Mouse (Mus musculus): ENCODE measurements around the gene Nkx6-2.

The Nkx6-2 gene

DNA sequence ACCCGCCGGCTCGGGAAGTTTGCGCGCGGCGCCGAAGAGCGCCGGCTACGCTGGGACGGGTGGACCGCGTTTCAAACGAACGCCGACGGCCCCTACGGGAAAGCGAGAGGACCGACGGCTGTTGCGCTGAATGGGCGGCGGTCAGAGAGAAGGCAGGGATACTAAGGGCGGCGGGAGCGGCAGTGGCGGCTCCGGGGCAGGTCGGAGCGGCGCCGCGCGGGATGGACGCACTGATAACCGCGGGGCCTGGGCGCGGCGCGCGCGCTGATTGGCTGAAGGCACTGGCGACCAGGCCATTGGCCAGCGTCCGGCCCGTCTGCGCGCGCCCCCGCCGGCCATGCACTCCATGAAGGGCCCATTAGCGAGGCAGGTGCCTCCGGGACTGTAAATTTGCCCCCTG is at the start of gene Nkx6-2:
TSS of gene Nkx6-2 (minus strand) at position 203 of the 400 bp plus-strand sequence.
- DNase-seq: peak; percentile 63 to 75

DNA sequence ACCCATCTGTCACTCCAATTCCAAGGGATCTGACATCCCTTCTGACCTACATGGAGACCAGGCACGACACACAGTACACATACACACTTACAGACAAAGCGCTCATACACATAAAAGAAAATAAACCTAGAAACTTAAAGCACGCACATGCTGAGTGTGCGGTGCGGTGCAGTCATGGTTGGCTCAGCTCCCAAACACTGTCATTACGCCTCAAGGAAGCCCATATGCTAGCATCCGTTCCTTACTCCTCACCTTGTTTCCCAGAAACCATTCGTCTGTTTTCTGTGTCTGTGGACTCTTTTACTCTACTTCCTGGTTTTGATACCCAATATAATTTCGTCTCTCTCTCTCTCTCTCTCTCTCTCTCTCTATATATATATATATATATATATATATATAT is 42.6 kb upstream of the Nkx6-2 start:
- no peak for DNase-seq

DNA sequence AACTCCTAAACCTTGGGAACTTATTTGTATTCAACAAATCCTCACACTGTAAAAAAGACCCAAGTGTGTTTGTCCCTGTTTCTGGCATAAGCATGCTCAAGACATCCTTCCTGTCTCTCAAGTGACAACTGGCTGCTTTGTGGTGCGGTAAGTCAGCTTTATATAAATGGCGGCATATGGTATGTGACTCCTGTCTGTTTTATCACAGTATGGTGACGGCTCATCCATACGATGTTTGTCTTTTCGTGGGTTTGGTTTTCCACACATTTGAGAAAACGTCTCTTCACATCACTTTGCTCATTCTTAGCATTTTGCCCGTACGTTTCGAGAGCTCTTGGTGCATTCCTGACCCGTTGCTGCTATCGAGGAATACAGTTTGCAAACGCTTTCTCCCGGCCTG is 40.0 kb upstream of the Nkx6-2 start:
- DNase-seq: no peak

DNA sequence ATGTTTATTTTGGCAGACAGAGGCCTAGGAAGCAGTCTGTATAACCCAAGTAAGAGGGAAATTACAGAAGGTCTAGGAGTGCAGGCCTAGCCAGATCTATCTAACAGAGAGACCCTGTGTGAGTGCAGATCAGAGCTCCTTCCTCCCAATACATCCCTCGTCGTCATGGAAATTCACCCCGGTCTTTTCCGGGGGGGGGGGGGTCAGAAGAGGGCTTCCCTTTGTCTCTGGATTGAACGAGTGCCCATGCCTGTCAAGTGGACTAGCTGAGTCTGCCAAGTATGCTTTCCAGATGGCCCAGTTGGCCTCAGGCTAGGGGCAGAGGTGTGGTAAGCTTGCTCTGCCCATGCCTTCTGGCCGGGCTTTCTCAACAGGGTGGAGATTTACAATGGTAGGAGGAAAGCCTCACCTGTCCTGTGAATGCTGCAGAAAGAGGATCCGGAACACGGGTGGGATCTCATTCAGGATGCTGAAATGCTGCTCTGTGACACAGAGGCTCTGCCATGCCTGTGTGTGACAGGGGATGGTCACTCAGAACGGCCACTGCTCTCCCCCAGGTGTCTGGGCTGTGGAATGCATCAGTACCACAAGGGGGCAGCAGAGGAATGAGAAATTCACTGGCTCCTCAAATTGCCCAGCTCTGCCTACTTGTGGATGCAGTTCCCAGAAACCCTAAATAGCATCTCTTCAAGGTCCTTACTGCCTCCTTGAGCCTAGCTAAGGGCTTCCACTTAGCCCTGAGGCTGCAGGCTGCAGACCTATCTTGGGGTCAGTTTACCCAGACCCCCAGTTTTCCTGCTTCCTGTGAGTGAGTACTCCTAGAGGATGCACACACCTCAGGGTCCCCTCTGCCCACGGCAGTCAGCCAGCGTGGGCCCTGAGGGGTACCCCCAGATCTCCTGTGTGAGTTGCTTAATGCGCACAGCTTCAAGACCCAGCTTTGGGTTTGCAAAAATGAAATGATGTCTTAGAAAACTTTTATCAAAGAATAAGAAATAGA is 33.5 kb upstream of the Nkx6-2 start:
- DNase-seq: peak; percentile 75 to 79

DNA sequence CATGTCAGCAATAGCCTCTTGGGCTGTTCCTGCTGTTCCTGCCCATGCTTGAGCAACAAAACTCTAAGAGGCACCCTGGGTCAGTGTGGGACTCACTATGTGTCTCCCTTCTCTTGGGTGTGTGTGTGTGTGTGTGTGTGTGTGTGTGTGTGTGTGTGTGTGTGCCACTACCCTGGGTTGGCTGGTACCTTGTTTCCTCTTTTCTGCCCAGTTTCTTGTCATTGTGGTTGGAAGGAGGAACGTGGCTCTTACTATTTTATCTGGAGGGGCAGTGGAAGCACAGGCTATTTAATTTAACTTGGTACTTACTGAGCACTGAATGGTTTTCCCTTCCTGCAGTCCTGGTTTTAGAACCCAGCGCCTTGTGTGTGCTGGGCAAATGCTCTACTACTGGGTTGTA is 27.7 kb upstream of the Nkx6-2 start:
- no peak for DNase-seq

DNA sequence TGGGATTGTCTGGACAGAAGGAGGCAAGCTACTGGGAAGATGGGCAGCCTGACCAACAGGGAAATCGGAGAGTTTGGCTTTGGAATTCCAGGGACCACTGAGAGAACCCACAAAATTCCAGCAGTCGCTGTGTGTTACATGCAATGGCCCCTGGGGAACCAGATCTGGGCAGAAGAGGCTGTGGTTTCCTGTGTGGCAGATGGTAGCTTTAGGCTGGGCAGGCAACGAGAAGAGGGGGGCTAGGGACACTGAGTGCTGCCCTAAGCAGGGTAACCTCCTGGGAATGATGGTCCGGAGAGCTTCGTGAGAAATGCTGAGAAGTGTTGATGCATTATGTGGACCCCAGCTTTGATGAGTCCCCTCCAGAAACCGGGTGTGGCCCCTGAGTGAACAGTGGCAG is 13.3 kb upstream of the Nkx6-2 start:
- DNase-seq: no peak

DNA sequence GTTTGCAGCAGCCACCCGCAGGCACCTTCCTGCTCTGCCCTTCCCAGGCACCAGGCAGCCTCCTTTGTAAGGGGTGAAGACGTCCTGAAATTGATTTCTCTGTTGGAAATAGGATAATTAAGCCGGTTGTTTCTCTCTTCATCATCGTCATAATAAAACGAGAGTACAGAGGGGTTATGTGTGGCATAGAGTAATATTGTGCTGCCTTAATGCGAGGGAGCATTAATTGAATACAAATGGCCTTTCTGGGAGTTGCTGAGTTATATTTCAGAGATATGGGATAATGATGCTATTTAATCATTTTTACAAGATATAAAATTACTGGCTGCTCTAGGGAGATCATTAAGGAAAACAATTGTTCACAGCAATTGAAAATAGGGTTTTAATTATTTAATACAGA is 12.7 kb upstream of the Nkx6-2 start:
- no peak for DNase-seq

DNA sequence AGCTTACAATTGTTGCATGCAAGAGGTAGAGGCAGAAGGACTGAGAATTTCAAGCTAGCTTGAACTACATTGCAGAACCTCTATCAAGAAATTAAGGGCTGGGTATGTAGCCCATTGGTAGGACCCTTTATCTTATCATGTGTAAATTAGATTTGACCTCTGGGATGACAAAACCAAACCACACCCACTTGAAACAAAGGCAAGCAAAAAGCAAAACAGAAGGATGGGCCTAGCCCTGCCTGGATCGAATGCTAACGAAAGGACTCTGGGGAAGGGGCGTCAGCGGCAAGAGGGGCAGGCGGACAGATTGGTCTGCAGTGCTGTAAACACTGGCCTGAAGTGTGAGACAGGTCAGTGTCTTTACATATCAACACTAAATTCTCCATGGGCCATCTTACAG is 8.7 kb upstream of the Nkx6-2 start:
- no peak for DNase-seq

DNA sequence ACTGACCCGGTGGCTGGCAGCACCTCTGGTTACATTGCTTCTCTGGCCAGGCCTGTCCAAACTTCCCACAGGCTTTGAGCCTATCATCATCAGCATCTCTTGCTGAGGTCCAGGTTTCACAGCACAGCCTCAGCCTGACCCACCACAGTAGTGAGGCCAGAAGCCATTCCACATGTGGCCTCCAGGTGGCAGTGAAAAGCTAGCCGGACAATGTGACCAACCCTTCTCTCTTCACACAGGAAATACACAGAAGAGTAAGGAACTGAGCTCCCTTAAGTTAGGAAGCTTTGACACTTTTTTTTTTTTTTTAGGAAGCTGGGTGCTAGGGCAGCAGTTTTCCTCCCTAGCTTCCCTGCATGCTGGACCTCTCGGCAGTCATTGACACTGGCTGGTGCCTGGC is 7.7 kb upstream of the Nkx6-2 start:
- DNase-seq: peak; percentile 67 to 71

DNA sequence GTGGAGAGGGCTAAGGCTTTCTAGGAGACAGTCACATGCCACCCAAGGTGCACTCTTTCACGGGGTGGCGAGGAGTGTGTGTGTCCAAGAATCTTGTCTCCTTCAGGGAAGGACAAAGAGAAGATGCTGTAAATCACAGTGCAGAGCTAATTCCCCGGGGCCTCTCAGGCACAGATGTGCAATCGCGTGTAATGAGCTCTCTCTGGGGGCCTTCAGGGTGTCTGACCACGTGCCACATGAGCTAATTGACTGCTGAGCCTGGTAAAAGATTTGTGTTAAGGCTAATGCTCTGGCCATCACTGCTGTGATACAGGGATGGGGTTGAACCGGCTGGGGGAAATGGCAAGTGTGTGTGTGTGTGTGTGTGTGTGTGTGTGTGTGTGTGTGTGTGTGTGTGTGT is 5.3 kb upstream of the Nkx6-2 start:
- DNase-seq: no peak

DNA sequence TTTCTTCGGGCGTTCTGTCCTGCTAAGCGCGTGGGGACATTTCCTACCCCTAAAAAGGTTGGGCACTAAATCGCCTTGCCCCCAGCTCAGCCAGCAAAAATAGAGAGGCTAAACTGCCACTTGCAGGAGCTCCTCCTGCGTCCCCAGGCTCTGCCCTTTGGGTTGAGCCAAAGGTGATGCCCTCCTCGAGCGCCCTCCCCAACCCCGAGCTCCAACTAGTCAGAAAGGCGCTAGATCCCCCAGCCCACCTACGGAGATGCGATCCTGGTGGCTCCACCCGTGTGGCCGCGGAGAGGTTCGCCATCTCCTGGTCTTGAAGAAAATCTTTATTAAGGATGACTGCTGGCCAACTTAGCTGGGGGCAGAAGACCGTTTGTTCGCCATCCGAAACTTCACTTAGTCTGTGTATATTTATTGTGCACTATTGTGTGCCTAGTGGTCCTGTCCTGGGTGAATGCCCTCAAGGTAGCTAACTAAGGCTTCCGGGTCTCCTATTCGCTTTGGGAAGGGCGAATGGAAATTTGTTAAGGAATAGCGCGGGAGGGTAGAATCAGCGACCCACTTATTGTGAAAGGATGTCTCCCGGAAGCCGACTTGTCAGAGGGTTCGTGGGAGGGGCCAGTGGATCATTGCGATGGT is 2.7 kb upstream of the Nkx6-2 start:
- peak; percentile 19 to 32 for DNase-seq

DNA sequence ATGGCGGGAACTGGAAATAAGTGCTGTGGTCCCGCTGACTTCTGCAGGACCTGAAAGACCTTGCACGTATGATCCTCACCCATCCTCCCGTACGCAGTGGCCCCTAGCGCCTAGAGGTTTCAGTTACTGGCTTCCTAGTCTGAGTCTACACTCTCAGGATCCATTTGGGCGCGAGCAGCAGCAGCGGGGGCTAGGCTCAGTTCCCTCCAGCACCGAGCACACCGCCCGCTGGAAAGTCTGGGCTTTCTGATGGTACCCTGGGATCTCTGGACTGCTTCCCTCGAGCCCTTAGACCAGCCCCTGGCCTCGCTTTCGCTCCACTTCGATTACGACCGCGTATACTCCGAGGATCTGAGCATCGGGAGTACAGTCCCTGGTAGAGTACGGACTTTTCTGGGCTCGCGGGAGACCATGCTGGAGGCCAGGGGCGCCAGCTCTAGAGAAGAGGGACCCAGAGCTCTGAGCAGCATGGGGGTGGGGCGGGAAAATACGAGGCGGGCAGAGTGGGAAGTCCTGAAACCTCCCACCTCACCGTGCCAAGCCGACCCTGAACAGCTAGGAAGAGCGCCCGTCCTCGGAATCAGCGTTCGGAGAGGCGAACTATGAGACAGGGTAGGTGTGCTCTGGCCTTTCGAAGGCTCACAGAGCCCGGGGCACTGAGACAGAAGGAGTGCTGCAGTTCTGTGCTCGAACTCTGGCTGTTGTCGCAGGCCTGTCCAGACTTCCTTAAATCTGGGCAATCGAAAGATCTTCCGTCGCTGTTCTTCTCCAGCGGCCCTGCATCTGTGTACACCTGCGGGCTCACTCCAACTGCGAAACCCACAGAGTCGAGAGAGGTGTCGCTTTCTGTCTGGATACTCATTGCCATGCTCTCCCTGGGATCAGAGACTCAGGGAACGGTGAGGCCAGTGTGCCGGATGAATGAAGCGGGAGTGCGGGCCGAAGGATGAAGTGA is 1.9 kb upstream of the Nkx6-2 start:
- peak; percentile 40 to 53 for DNase-seq

DNA sequence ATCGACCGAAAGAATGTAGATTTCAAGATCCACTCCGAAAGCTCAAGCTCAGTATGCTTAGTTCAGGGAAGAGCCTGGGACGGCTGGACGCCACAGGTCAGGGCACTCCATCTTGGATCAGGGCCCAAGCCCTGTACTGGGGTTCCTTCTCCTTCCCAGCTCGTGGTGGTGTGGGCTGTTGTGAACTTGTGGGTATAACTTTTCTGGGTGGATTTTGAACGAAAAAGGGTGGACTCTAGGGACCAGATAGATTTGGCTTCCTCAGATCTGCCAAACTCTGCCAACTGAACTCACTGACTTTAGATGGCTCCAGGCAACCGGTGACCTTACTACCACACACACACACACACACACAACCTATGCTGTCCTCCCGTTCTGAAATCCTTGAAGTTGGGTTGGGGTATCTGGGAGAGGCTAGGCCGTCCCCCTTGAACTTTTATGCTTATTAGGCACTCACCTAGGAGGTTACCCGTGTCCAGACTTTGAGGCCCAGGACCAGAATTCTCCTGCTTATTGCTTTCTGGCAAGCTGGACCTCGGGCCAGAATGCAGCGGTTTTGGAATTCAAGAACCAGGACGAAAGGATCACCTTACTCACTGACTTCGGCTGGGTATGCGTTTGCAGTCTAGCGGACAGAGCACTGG is 619 bp upstream of the Nkx6-2 start:
- peak; percentile 9 to 20 for DNase-seq

DNA sequence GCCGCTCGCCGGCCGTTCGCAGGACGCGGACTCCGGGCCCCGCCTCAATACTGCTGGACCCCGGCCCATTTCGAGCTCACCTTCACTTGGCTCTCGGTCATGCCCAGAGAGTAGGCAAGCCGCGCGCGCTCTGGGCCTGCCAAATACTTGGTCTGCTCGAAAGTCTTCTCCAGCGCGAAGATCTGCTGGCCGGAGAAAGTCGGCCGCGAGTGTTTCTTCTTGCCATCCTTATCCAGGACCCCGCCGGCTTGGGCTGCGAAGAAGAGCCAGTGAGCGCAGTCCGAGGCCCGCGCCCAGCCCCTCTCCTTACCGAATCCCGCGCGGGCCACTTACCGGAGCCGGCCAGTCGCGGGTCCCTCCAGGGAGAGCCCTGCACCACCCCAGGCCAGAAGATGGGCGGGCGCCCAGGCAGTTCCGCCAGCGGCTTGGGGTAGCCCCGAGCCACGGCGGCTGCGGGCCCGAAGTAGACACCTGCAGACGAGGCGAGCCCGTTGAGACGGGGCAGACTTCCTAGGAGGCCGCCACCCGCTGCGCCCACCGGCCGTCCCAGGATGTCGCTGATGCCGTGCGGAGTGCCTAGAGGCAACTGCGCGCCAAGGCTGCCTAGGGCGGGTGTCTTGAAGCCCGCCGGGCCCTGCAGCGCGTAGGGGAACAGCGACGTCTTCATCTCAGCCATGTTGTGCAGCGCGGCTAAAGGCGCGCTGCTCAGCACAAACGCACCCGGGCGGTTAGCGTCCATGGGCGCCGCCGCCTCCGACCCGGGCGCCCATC is 611 bp downstream of the Nkx6-2 start:
- DNase-seq: peak; percentile 41 to 60

DNA sequence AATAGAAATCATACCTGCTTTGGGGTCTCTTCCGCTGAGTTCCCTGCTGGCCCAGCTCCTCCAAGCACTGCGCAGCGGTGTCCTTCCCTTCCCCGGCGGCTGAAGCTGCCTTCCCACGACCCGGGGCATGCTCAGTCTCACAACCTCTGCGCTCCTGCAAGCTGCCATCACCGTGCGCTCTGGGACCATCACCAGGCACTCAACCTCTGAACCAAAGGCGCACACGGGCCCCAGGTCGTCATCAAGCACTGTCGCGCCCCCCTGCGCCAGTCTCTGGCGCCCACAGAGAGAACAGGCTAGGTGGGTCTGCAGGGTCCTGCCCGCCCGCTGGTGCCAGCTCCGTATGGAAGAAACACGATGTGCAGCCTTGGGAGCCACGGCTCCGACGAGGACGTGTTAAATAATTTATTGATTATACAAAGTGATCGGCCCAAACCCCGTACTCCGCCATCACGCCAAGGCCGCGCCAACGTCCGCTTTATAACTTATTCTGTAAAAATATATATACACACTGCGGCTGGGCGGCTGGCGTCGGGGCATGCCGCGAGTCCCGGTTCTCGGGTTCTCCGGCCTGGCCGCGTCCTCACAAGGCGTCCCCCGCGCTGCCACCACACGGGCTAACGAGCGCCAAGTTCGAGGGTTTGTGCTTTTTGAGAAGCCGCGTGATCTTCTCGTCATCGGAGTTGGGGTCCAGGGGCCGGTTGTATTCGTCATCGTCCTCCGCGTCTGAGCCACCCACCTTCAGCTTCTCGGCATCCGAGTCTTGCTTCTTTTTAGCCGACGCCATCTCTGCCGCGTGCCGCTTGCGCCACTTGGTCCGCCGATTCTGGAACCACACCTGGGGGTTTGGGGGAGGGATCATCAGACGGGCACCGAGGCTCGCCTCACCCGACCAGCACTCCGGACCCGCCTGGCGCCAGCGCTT is 1.5 kb downstream of the Nkx6-2 start:
- DNase-seq: peak; percentile 27 to 50

DNA sequence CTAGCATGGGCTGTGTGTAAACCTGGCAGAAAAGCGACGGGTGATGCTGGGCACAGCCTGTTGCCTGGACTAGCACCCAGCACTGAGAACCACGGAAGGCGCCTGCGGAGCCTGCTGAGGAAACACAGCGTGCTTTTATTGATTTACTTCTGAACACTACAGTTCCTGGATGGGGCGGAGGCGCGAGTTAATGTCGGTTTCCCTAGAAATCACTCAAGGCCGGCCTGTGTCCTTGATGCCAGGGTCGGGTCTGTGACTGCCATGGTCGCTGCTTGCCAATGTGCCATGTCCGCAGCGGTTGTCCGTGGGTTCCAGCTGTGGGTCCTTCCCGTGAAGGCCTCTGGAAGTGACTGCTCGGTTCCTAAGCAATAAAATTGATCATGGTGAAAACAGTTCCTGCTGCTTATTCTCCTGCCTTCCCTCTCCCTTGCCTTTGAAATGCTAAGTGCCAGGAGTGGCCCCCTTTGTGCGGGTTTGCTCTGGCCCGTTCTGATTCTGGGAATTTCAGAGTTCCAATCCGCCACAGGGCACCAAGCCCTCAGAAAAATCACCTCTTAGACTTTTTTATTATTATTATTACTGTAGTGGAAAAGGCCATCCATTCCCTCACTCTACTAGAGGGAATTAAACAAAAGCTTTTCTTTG is 3.2 kb downstream of the Nkx6-2 start:
- DNase-seq: no peak

DNA sequence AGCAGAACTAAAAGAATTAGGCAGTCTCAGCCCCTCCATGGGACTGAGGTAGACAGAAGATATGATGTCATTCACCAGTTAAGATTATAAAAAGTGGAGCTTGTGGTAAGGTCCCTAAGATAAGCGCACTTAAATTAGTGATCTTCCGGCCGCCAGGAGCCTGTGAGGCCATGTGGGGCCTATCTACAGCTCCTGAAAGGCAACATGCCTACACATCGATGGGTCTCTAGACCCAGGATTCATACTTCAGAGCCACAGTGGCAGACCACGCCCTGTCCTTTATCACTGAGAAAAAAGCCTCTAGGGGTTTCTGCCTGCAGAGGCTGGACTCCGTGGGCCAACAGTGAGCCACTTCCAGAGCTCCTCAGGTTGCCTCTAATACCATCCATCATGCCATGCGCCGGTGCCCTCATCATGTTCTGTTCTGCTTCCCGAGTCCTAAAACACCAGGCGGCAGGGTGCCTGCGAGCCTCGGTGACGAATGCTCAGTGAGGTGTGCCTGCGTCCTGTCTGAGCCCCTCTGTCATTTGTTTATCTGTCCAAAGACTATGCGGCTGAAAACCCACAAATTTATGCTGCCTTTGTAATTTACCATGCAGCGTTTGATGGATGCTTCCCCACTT is 6.4 kb downstream of the Nkx6-2 start:
- DNase-seq: peak in 1 of 2 experiments; percentile 34

DNA sequence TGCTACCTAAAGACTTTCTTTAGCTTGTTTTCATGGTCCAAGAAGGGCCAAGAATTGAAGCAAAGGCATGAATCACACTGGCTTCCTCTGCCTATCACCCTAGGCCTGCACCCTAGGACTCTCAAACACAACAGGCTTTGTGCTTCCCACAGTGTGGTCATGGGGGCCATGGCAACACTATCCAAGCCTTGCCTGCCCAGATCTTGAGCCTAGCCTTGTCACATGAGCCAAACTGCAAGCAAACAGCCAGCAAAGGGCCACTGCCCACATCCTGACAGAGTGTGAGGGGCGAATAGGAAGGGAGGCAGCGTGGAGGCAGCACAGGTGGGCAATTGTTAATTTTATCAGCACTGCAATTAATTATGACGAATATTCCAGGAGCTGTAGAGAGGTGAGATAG is 9.9 kb downstream of the Nkx6-2 start:
- no peak for DNase-seq

DNA sequence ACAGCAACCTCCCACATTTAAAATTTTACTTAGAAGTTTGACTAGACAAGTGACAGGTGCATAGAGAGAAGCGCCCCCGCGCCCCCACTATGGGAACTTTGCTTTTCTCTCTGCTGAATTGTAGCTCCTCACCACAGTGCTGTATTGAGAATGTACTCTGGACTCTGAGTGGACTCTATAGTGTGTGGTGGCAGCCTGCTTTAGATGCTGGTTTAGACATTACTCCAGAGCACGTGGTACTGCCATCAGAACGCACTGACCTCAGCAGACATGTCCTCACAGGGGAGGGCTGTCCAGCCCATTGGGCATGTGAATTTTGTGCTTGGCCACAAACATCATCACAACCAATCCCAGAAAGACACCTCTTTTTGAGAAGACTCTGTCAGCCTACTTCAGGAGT is 11.8 kb downstream of the Nkx6-2 start:
- DNase-seq: peak in 1 of 2 experiments; percentile 27

Data from kidney, postnatal 4 days (tissue).